Mouse (Mus musculus) CD4-positive helper T cell, adult 2 months (primary cell): ENCODE results near the gene Slc38a2.

ENCODE experiments used
- DNase-seq: peaks from one replicate; pipeline ENCODE4 v3.0.0-alpha.2; 2012; ENCODE audit warnings: low read depth, missing footprints, low spot score

Gene Slc38a2

GRCm38 (mm10) chr15:96699521-96700511, at the start of gene Slc38a2:
Slc38a2 (minus strand) TSS chr15:96699730.
- DNase-seq, result peak; percentile 94

DNA sequence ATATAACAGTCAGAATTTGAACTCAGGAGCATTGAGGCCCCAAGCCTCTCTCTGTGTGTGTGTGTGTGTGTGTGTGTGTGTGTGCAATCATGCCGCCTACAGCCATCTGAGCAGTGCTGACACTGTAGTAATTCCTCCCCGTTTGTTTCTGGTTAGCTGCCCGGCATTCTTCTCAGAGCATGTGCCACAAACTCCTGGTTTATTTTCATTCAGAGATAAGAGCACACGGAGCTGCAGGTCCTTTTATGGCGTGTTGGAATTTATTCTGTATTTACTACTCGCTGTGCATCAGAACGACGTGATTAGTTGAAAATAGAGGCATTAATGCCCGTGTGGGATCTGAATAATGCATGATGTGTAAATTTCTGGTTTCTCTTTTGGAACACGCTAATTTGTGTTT, 49.6 kb upstream of the Slc38a2 start:
- DNase-seq, result no peak

- no peak for DNase-seq
Observed at GRCm38 (mm10) chr15:96747551-96747950, 48.0 kb upstream of the Slc38a2 start.

- no peak for DNase-seq
Observed at GRCm38 (mm10) chr15:96746986-96747385, 47.5 kb upstream of the Slc38a2 start.

- DNase-seq, result no peak
Observed at GRCm38 (mm10) chr15:96745299-96745698, 45.8 kb upstream of the Slc38a2 start.

DNA sequence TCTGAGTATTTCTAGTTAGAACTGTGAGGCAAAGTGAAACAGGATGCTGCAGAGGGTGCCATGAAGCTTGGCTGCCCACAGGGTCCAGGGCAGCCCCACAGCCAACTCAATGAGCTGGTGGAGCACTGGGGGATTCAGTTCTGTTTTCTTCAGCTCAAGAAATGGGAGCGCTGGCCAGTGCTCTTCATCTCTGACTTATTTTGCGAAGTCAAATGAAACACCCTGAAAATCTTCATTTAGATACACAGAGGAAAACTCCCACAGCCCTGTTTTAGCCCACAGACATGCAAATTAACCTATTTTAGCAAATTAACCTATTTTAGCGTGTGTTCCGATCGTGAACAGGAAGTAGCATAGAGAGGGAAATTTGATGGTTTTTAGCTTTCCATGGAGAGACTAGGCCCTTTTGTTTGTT, 45.4 kb upstream of the Slc38a2 start:
- peak; percentile 16 for DNase-seq

DNA sequence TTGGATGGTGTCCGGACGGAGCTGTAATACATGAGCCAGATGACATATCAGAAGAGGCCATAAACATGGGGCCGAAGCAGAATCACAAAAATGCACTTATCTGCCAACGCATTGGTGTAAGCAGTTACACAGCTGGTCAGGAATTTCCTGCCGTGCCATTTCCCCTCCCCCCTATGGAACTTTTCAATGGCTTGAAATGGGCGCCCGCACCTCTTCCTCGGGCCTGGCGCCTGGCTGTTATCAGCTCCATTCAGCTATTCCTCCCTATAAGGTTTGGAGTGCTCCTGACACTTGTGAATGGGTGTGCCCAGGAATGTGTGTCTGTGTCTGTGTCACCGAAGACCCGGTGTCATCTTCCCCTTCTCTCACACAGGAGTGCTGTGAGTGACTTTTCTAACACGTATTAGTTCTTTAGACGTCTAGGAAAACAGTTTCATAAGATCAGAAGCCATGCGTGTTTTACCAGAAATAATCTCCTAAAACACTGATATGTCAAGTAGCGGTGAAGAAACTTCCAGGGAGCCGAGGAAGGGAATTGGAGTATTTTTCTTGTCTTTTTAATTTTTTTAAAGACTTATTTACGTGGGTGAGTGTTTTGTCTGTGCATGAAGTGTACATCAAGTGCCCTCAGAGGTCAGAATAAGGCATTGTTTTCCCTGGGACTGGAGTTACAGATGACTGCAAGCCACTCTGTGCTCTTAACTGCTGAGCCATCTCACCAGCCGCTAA, 44.8 kb upstream of the Slc38a2 start:
- no peak for DNase-seq

DNA sequence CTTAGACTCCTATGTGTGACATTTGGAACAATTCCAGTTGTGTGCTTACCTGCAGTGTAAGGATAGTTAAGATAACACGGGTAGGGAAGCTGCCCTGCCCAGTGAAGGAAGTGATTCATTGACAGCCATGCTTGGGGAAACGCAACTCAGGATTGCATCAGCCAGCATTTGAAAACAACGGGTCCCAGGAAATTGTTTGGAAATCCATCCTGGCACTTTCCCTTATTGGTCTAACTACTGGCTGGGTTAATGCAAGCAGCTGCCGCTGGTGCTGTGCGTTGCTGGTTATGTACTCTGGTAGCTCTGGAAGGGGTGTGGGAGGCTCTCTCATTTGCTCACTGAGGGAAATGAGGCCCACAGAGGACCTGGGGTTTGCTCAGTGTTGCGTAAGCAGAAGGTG, 43.7 kb upstream of the Slc38a2 start:
- no peak for DNase-seq

GRCm38 (mm10) chr15:96742591-96743241, 43.2 kb upstream of the Slc38a2 start:
- no peak for DNase-seq

DNA sequence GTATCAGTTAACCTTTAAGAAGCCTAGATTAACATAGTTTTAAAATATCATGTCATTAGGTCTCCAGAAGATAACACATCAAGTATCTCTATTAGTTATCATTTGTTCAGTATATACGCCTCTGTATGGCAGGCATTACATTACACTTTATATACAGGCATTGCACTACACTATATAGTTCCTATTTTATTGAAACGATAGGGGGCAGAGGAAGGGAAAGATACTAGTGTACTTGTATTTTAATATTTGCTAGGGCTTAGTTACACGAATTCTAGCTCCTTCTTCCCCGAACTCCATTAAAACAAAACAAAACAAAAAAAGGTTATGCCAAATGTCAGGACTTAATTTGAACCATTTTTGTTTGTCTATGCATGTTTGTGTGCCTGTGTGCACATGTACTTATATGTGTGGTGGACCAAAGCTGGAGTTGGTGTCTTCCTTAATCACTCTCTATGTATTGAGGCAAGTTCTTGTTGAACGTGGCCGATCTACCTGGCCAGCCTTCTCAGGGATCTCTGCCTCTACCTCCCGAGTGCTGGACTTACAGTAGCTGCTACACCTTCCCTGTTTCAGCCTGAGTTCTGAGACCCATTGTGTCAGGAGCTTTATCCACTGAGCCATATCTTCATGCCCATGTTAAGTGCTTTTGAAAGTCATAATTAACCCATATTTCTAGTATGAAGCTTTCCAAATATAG, 41.5 kb upstream of the Slc38a2 start:
- DNase-seq, result no peak

- DNase-seq, result no peak
Observed at GRCm38 (mm10) chr15:96740091-96740490, 40.6 kb upstream of the Slc38a2 start.

GRCm38 (mm10) chr15:96736663-96737385, 37.3 kb upstream of the Slc38a2 start:
- DNase-seq, result peak; percentile 15

DNA sequence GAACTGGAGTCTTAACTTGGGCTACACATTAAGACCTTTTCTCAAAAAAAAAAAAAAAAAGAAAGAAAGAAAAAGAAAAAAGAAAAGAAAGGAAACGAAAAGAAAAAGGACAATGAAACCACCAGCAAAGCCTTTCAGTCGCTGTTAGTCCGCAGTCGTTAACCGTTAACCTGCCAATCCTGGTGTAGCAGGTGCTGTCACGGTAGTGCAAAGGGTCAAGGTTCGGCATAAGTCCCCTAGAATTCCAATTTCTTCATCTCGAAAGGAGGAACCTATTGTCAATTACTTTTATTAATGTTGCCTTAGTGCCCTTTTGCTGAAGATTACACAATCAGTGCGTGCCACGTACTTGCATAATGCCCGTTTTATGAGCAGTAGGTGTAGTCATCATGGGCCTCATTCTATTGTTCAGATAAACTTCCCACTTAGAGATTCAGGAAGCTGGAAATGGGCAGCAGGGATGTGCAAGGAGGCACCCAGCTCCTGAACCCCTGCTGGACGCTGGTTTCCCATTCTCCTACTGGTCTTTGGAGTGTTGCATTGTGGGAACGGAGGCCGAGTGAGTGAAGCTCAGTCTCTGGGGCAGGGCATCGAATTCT, 36.1 kb upstream of the Slc38a2 start:
- no peak for DNase-seq

GRCm38 (mm10) chr15:96734423-96734822, 34.9 kb upstream of the Slc38a2 start:
- DNase-seq, result no peak

GRCm38 (mm10) chr15:96730416-96730815, 30.9 kb upstream of the Slc38a2 start:
- no peak for DNase-seq

- no peak for DNase-seq
Observed at GRCm38 (mm10) chr15:96729785-96730184, 30.3 kb upstream of the Slc38a2 start.

DNA sequence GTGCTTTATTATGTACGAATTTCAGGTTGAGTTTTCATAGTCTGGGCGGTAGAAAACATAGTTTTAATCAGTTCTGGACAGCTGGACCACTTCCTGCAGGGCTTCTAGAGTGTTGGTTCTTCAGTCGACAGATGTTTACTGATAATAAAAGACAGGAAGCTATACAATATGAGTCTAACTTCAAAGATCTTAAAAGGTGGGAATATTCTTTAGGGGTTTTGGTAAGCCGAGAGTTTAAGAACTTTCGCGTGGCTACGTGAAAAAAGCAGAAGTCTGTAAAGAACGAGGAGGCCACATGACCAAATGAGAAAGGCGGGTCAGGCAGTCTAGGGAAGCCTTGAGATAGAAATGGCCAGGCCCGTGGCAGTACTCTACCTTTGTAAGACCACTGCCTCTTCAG, 29.5 kb upstream of the Slc38a2 start:
- no peak for DNase-seq

DNA sequence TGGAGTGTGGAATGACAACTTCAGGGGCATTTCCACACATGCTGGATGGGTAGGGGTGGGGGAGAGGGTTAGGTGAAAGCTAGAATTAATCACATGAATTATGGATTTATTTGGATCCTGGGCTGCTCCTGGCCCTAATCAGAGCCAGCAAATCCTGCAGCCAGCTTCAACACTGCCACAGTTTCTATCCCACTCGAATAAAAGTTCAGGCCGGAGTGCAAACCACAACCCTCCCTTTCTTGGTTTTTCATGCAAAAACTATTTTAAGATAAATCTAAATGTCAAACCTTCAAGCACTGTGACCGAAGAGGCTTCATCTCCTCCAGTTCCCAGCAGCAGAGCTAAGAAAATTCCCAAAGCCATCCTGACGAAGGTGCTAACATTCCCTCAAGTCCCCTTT, 28.8 kb upstream of the Slc38a2 start:
- no peak for DNase-seq

- no peak for DNase-seq
Observed at GRCm38 (mm10) chr15:96724506-96724905, 25.0 kb upstream of the Slc38a2 start.

- DNase-seq, result no peak
Observed at GRCm38 (mm10) chr15:96722228-96722627, 22.7 kb upstream of the Slc38a2 start.
